Comparison of ENCODE assay signal across 26 mouse cellular contexts in genomic region chr3:86184546-86184945, GRCm38 (mm10).
"Had no signal": no experiment of that assay in that cellular context is flagged by ENCODE, and none has a peak within 500 bp of the region (broad histone marks: within the 10 kb centered on the region; RNA-seq: fewer than 3 reads in every experiment).

No protein-coding gene starts in this region.

- H3K36me3 ChIP-seq: heart, embryonic 10.5 days; heart, embryonic 12.5 days; hindbrain, embryonic 10.5 days; hindbrain, embryonic 12.5 days; intestine, embryonic 15.5 days; limb, embryonic 10.5 days; limb, embryonic 12.5 days; liver, embryonic 13.5 days had no signal

- H3K4me1 ChIP-seq: heart, embryonic 10.5 days; heart, embryonic 12.5 days; hindbrain, embryonic 12.5 days; intestine, embryonic 15.5 days; liver, embryonic 13.5 days had no signal

- H3K4me3 ChIP-seq: heart, embryonic 10.5 days; heart, embryonic 12.5 days; hindbrain, embryonic 10.5 days; hindbrain, embryonic 12.5 days; intestine, embryonic 15.5 days; layer of hippocampus, adult 2 months; limb, embryonic 10.5 days; limb, embryonic 12.5 days; liver, embryonic 13.5 days had no signal

- H3K27me3 ChIP-seq: heart, embryonic 12.5 days; hindbrain, embryonic 12.5 days; intestine, embryonic 15.5 days; limb, embryonic 12.5 days; liver, embryonic 13.5 days had no signal

- H3K9ac ChIP-seq: heart, embryonic 12.5 days; hindbrain, embryonic 12.5 days; hindbrain, embryonic 14.5 days; intestine, embryonic 15.5 days; limb, embryonic 12.5 days; liver, embryonic 13.5 days had no signal

- H3K4me2 ChIP-seq: heart, embryonic 12.5 days; hindbrain, embryonic 12.5 days; hindbrain, embryonic 14.5 days; intestine, embryonic 15.5 days; limb, embryonic 12.5 days; liver, embryonic 11.5 days; liver, embryonic 13.5 days had no signal

- H3K27ac ChIP-seq: heart, embryonic 10.5 days; hindbrain, embryonic 10.5 days; hindbrain, embryonic 12.5 days; hindbrain, embryonic 14.5 days; intestine, embryonic 15.5 days; layer of hippocampus, adult 2 months; limb, embryonic 10.5 days; limb, embryonic 12.5 days; liver, embryonic 13.5 days had no signal

- H3K9me3 ChIP-seq: heart, embryonic 10.5 days; heart, embryonic 12.5 days; hindbrain, embryonic 10.5 days; hindbrain, embryonic 12.5 days; intestine, embryonic 15.5 days; limb, embryonic 10.5 days; limb, embryonic 12.5 days; liver, embryonic 13.5 days had no signal

- DNase-seq: gastrocnemius, postnatal 14 days; gastrocnemius, postnatal 36 days; heart, adult 18-20 months; heart, postnatal 10 days; heart, postnatal 4 days; kidney, adult 18-20 months; kidney, adult 8-10 months; kidney, postnatal 10 days; kidney, postnatal 25 days; kidney, postnatal 4 days; layer of hippocampus, postnatal 36 days; liver; liver, embryonic 13.5 days had no signal

- ATAC-seq: hindbrain, embryonic 16.5 days; inflammation-experienced regulatory T-cells, adult 6 months; intestine, embryonic 15.5 days; intestine, postnatal 0 days had no signal
